Mouse (Mus musculus) erythroid progenitor cell, adult 5-6 weeks (primary cell): ENCODE measurements around the gene Egln3. TPM values are rescaled to one million over a fixed set of nuclear protein-coding genes. Genes with fewer than 3 reads are reported as not detected.

Source experiments
- ATAC-seq: replicated peaks from 2 replicates; pipeline ENCODE4 v1.8.0; 2016; ENCODE audit warnings: moderate number of reproducible peaks, mild to moderate bottlenecking, moderate TSS enrichment, inconsistent platforms; ENCODE audit not compliant: poor library complexity, low FRiP score, severe bottlenecking
- total RNA-seq, 2 experiments: library from RNA; stranded (forward) in 1 of 2; stranded (reverse) in 1 of 2; fragments of 150-400 nt in 1 of 2; fragments of 186-747, 209-891 nt in 1 of 2; gene quantifications; 2 replicates each; pipeline versions ENCODE4 v1.2.3 to v1.2.4; 2015 to 2017; ENCODE audit warnings: low replicate concordance in 2 of 2

Gene Egln3
- 3.8 and 5.4 TPM in 2 replicates for total RNA-seq (2015; ENCODE audit: low replicate concordance)
- 0.68 and 0.90 TPM in 2 replicates for total RNA-seq (2017; ENCODE audit: low replicate concordance)

GRCm38 (mm10) chr12:54203656-54204045 is at the start of gene Egln3:
TSS of gene Egln3 (minus strand) at chr12:54203860.
- no peak for ATAC-seq

- ATAC-seq, result no peak
These were observed 49.8 kb upstream of the Egln3 start for GRCm38 (mm10) chr12:54253449-54253848.

GRCm38 (mm10) chr12:54251942-54252400 is 48.3 kb upstream of the Egln3 start:
- no peak for ATAC-seq

- ATAC-seq, result no peak
These were observed 44.2 kb upstream of the Egln3 start for GRCm38 (mm10) chr12:54247835-54248234.

- no peak for ATAC-seq
These were observed 39.5 kb upstream of the Egln3 start for GRCm38 (mm10) chr12:54243158-54243557.

GRCm38 (mm10) chr12:54241976-54242375 is 38.3 kb upstream of the Egln3 start:
- ATAC-seq, result no peak

GRCm38 (mm10) chr12:54233794-54234193 is 30.1 kb upstream of the Egln3 start:
- ATAC-seq, result no peak

GRCm38 (mm10) chr12:54232996-54233603 is 29.4 kb upstream of the Egln3 start:
- ATAC-seq, result no peak

GRCm38 (mm10) chr12:54232456-54232855 is 28.8 kb upstream of the Egln3 start:
- no peak for ATAC-seq

GRCm38 (mm10) chr12:54227551-54227950 is 23.9 kb upstream of the Egln3 start:
- no peak for ATAC-seq

- no peak for ATAC-seq
These were observed 22.7 kb upstream of the Egln3 start for GRCm38 (mm10) chr12:54226341-54226740.

GRCm38 (mm10) chr12:54225610-54226009 is 21.9 kb upstream of the Egln3 start:
- no peak for ATAC-seq

- ATAC-seq, result no peak
These were observed 21.4 kb upstream of the Egln3 start for GRCm38 (mm10) chr12:54225090-54225489.

GRCm38 (mm10) chr12:54222036-54222760 is 18.5 kb upstream of the Egln3 start:
- no peak for ATAC-seq

- no peak for ATAC-seq
These were observed 13.0 kb upstream of the Egln3 start for GRCm38 (mm10) chr12:54216673-54217072.

GRCm38 (mm10) chr12:54214426-54214825 is 10.8 kb upstream of the Egln3 start:
- ATAC-seq, result no peak

GRCm38 (mm10) chr12:54213871-54214270 is 10.2 kb upstream of the Egln3 start:
- ATAC-seq, result no peak

GRCm38 (mm10) chr12:54213230-54213629 is 9.6 kb upstream of the Egln3 start:
- no peak for ATAC-seq

GRCm38 (mm10) chr12:54209182-54209563 is 5.5 kb upstream of the Egln3 start:
- no peak for ATAC-seq

GRCm38 (mm10) chr12:54208433-54209181 is 4.9 kb upstream of the Egln3 start:
- ATAC-seq, result no peak

- no peak for ATAC-seq
These were observed 2.1 kb upstream of the Egln3 start for GRCm38 (mm10) chr12:54205731-54206130.
